Mouse (Mus musculus): ENCODE data around the gene Hist1h2bk. TPM values are rescaled to one million over a fixed set of nuclear protein-coding genes. Genes with fewer than 3 reads are reported as not detected.

Gene Hist1h2bk
- total and polyA plus RNA-seq, 3 experiments: 5.7 to 2,495 TPM; not detected in 1

DNA sequence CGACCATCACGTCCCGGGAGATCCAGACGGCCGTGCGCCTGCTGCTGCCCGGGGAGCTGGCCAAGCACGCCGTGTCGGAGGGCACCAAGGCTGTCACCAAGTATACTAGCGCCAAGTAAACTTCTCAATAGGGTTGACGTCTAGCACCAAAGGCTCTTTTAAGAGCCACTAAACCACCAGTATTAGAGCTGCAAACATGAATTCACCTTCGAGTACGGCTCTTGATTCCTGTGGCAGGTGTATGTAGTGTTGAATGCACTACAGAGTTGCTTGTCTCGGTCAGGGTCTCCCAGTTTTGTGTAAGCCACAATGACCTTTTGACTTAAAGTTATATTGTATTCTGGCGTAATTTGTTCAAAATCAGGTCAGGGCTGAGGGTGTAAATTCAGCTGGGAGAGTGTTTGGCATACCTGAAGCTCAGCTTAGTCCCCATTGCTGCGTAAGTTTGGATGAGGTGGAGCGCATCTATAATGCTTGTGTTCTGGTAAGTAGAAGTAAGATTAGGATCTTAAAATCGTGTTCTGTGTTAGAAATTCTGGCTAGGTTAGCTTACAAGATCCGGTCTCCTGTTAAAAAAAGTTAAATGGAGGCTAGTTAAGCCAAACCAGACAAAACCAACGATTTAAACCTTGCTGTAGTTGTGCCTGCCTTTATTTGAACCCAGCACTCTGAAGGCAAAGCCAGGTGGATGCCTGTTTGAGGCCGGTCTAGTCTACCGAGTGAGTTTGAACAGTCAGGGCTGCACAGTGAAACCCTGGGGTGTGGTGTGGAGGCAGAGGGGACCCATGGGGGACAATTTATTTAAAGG is 683 bp downstream of the Hist1h2bk start:
- peaks cover 0 to 22% of the 10 kb centered on the region in 2 experiments; a peak in 2 of 4 replicates for H3K36me3 ChIP-seq (ENCODE audit: control insufficient read depth in 1 of 2, insufficient read depth in 2 of 2, low read length in 2 of 2)
- no peaks in the 10 kb centered on the region for H3K27me3 ChIP-seq (ENCODE audit: control insufficient read depth in 1 of 2, insufficient read depth in 2 of 2, low read length in 2 of 2)
- H3K79me2 ChIP-seq (ENCODE audit: control insufficient read depth, insufficient read depth, low read length, poor library complexity): no peaks in the 10 kb centered on the region; the same call in 1 of the 2 replicates
- TF ChIP-seq POLR2A (IDR thresholded peaks at IDR 0.05; ENCODE audit: control insufficient read depth in 1 of 2, insufficient read depth in 1 of 2, low read depth in 1 of 2, low read length in 2 of 2, poor library complexity in 1 of 2) (peak; percentile 90 to 96), ZMIZ1 (IDR thresholded peaks at IDR 0.05; ENCODE audit: low read depth, low read length) (no peak), MXI1 (IDR thresholded peaks at IDR 0.05; ENCODE audit: low read depth, low read length) (no peak), UBTF (IDR thresholded peaks at IDR 0.05; ENCODE audit: borderline replicate concordance, insufficient read depth, low read depth, low read length) (0 out of 2 replicates have a peak, but pooled peaks have one; percentile 53), POLR2AphosphoS5 (IDR thresholded peaks at IDR 0.05; ENCODE audit: borderline replicate concordance, low read depth, low read length) (peak; percentile 90; the same call in 1 of the 2 replicates)
- peak overlapping the region; percentile 66 for H3K9ac ChIP-seq (ENCODE audit: control insufficient read depth, low read depth, low read length, poor library complexity, severe bottlenecking)
- H3K9me3 ChIP-seq (replicated peaks; ENCODE audit: insufficient read depth, low read length): no peaks in the 10 kb centered on the region
- peak; percentile 87 for DNase-seq (ENCODE audit: low read depth, low spot score)
- H3K27ac ChIP-seq (ENCODE audit: control insufficient read depth, low read depth, low read length): peak overlapping the region; percentile 88
- H3K4me3 ChIP-seq (ENCODE audit: control insufficient read depth in 1 of 2, insufficient read depth in 1 of 2, low read depth in 2 of 2, low read length in 2 of 2): peak overlapping the region in 1 of 2 experiments; percentile 34; a peak in 2 of 4 replicates
- peaks cover 0 to 4% of the 10 kb centered on the region in 2 experiments; a peak in 2 of 4 replicates for H3K4me1 ChIP-seq (ENCODE audit: control insufficient read depth in 1 of 2, insufficient read depth in 2 of 2, low read length in 2 of 2)

GRCm38 (mm10) chr13:22036986-22037385 is 1.3 kb downstream of the Hist1h2bk start:
- Histone ChIP-seq H3K79me2 (ENCODE audit: control insufficient read depth, insufficient read depth, low read length, poor library complexity) (no peaks in the 10 kb centered on the region; the same call in 1 of the 2 replicates), H3K4me1 (ENCODE audit: control insufficient read depth in 1 of 2, insufficient read depth in 2 of 2, low read length in 2 of 2) (peaks cover 0 to 4% of the 10 kb centered on the region in 2 experiments; a peak in 2 of 4 replicates), H3K36me3 (ENCODE audit: control insufficient read depth in 1 of 2, insufficient read depth in 2 of 2, low read length in 2 of 2) (peaks cover 0 to 24% of the 10 kb centered on the region in 2 experiments; a peak in 2 of 4 replicates), H3K27me3 (ENCODE audit: control insufficient read depth in 1 of 2, insufficient read depth in 2 of 2, low read length in 2 of 2) (no peaks in the 10 kb centered on the region), H3K27ac (ENCODE audit: control insufficient read depth, low read depth, low read length) (peak overlapping the region; percentile 88), H3K9me3 (replicated peaks; ENCODE audit: insufficient read depth, low read length) (no peaks in the 10 kb centered on the region), H3K9ac (ENCODE audit: control insufficient read depth, low read depth, low read length, poor library complexity, severe bottlenecking) (peak overlapping the region; percentile 66), H3K4me3 (ENCODE audit: control insufficient read depth in 1 of 2, insufficient read depth in 1 of 2, low read depth in 2 of 2, low read length in 2 of 2) (no peak overlapping the region; a peak in 1 of 4 replicates)
- peak; percentile 65 for DNase-seq (ENCODE audit: low read depth, low spot score)
- TF ChIP-seq TBP (IDR thresholded peaks at IDR 0.05; ENCODE audit: low read depth, low read length): peak; percentile 59
- no peak for TF ChIP-seq CHD2 (IDR thresholded peaks at IDR 0.05; ENCODE audit: low read length)

GRCm38 (mm10) chr13:22037415-22037814 is 1.7 kb downstream of the Hist1h2bk start:
- Histone ChIP-seq H3K4me3 (ENCODE audit: control insufficient read depth in 1 of 2, insufficient read depth in 1 of 2, low read depth in 2 of 2, low read length in 2 of 2) (no peak overlapping the region), H3K9ac (ENCODE audit: control insufficient read depth, low read depth, low read length, poor library complexity, severe bottlenecking) (peak overlapping the region; percentile 66), H3K36me3 (ENCODE audit: control insufficient read depth in 1 of 2, insufficient read depth in 2 of 2, low read length in 2 of 2) (peaks cover 0 to 24% of the 10 kb centered on the region in 2 experiments; a peak in 2 of 4 replicates), H3K79me2 (ENCODE audit: control insufficient read depth, insufficient read depth, low read length, poor library complexity) (no peaks in the 10 kb centered on the region; the same call in 1 of the 2 replicates), H3K4me1 (ENCODE audit: control insufficient read depth in 1 of 2, insufficient read depth in 2 of 2, low read length in 2 of 2) (peaks cover 0 to 4% of the 10 kb centered on the region in 2 experiments; a peak in 2 of 4 replicates), H3K27ac (ENCODE audit: control insufficient read depth, low read depth, low read length) (peak overlapping the region; percentile 61; the same call in 1 of the 2 replicates), H3K9me3 (replicated peaks; ENCODE audit: insufficient read depth, low read length) (no peaks in the 10 kb centered on the region), H3K27me3 (ENCODE audit: control insufficient read depth in 1 of 2, insufficient read depth in 2 of 2, low read length in 2 of 2) (no peaks in the 10 kb centered on the region)
- TF ChIP-seq EP300 (IDR thresholded peaks at IDR 0.05; ENCODE audit: low read depth in 1 of 2, low read length in 2 of 2) (no peak), MAZ (IDR thresholded peaks at IDR 0.05; ENCODE audit: low read depth, low read length) (no peak), TBP (IDR thresholded peaks at IDR 0.05; ENCODE audit: low read depth, low read length) (0 out of 2 replicates have a peak, but pooled peaks have one; percentile 4)
- peak; percentile 62 for DNase-seq (ENCODE audit: low read depth, low spot score)

Data from MEL (cell line).